Mouse (Mus musculus) neutrophil, adult 5-6 weeks (primary cell): ENCODE results near the gene Phf20. TPM values are rescaled to one million over a fixed set of nuclear protein-coding genes. Genes with fewer than 3 reads are reported as not detected.
"Not testable (repeated sequence)": the region's sequence is repeated elsewhere in the genome, so short reads cannot be mapped to it uniquely, and the experiment has no call there.

Experiments used
- ATAC-seq: fragments of 151-379, 151-347 bp; 2 replicates; pipeline ENCODE4 v1.8.0; 2017; ENCODE audit warnings: mild to moderate bottlenecking, moderate TSS enrichment; ENCODE audit not compliant: insufficient number of reproducible peaks, poor library complexity, low FRiP score, severe bottlenecking; ENCODE audit errors: extremely low read depth
- total RNA-seq: library from RNA; stranded (forward); fragments of 200-1000 nt; gene quantifications from 2 replicates; pipeline ENCODE4 v1.2.3, GENCODE M21; 2017

Gene Phf20
- total RNA-seq, 1 experiment from 2014 or later = 42.7 TPM

DNA sequence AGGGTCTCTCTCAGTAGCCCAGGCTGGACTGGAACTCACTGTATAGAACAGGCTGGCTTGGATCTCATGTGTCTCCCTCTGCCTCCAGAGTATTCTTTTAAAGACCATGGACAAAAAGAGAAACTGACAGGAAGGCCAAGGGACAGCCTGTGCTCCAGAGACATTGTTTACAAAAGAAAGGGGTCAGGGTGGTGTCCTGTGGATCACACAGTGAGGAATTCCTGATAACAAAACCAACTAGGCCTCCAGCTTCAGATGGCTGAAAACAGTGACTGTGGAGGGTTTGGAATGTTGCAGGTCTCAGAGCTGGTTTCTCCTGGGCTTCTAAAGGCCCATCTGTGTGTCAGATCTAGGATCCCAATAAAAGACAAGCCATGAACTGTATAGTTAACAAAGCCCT lies 1.7 kb upstream of the Phf20 start:
- no peak for ATAC-seq

DNA sequence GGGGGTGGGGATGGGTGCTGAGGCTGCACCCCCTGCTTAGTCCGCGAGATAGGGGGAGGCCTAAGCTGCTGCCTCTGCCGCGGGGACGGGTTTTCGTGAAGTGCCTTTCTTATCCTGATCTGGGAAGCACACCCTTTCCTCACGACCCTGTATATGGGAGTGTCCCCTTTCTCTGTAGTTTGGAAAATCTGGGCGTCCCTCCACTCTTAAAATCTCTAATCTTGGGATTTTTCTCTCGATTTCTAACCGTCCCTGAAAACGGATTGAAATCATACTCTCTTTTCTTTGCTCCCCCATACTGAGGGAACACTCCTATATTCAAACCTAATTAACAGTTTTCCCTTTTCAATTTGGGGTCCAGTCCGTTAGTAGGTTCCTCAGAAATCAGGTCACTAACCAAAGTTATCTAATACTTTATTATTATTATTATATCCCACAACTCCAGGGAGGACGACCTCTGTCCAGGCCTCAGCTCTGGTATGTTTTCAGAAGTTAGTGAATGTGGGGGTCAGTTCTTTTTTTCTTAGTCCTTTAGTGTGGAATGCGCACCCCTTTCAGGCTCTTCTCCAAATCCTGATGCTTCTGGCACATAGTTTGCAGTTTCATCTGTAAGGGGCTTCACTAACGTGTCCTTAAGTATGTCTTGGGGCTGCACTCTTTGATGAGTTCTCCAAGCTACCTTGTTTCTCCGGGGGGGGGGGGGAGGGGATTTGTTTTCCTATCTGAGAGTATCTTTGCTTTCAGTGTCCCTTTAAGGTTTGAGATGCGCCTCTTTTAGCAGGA lies 1.1 kb downstream of the Phf20 start:
- ATAC-seq = no peak

DNA sequence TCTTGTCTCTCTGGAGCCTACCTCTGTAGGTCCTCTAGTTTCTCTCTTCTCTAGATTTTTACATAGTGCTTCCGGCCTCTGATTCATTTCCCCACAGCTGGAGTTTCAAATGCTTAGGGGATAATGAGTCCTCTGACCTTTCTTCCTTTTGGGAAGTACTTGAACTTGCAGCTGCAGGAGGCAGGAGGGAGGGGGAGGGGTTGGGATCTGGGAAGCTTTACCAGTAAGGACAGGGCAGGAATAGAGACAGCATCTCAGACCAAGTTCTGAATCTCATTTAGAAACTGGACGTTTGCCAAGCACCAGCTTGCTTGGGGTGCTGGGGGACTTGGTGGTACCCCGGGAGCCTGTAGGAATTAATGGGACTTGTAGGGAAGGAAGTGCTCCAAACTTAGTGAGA lies 3.7 kb downstream of the Phf20 start:
- ATAC-seq = no peak

DNA sequence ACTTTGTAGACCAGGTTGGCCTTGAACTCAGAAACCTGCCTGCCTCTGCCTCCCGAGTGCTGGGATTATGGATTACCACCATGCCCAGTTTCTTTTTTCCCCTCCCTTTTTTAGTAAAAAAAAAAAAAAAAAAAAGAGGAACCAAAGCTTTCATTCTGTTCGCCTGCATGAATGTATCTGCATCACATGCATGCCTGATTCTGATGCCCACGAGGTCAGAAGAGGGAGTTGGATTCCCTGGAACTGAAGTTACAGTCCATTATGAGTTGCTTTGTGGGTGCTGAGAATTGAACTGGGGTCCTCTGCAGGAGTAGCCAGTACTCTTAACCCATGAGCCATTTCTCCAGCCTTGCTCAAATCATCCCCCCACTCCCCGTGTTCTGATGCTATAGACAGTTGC lies 5.2 kb downstream of the Phf20 start:
- ATAC-seq = no peak

DNA sequence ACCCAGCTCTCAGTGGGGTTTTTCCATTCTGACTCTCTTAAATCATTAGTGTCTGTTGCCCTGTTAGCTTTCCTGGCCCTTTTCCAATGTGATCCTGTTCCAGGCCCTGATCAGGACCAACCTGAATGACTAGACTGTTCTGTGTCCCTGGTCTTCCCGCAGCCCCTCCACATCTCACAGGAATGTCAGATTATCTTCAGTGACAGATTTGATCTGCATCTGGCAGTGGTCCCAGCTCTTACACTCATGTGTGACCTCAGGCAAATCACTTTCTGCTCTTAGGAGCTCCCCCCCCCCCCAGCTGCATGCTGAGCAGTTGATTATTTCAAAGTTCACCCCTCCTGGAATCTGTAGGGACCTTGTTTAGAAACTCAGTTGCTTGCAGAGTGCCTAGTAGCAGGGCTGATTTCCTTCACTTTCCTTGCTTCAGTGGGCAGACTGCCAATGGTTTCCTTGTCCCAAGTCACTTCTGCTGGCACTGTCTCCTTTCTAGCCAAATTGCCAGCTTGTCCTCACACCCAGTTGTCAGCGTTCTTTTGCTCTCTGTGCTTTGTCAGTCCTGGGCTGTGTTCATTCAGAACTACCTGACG lies 6.7 kb downstream of the Phf20 start:
- ATAC-seq = no peak

DNA sequence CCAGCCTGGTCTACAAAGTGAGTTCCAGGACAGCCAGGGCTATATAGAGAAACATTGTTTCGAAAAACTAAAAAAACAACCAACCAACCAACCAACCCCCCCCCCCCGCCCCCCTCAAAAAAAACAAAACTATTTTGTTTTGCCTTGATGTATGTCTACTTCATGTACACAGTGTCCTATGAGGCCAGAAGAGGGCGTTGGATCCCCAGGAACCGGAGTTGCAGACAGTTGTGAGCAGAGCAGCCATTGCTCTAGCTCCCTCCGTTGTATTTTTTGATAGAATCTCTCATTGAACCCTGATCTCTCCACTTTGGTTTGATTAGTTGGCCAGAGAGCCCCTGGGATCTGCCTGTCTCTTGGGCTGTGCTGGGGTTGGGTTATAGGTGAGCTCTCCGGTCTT lies 7.7 kb downstream of the Phf20 start:
- ATAC-seq = no peak

DNA sequence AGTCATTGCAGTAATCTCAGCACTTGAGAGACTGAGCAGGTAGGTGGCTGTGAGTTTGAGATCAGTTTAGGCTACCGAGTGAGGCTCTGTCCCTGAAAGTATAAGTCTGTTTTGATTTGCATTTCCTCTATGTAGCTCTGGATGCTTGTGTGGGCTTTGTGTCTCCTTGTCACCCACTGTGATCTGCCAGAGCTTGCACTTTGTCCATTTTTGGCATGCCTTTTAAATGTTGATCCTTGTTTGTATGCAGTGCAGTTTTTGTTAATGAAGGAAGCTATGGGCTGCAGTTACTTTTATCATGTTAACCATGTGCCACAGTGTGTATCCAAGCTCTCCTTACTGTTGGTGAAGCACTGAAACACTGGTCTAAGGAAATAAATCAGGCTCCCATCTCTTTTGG lies 21.5 kb downstream of the Phf20 start:
- ATAC-seq = no peak

DNA sequence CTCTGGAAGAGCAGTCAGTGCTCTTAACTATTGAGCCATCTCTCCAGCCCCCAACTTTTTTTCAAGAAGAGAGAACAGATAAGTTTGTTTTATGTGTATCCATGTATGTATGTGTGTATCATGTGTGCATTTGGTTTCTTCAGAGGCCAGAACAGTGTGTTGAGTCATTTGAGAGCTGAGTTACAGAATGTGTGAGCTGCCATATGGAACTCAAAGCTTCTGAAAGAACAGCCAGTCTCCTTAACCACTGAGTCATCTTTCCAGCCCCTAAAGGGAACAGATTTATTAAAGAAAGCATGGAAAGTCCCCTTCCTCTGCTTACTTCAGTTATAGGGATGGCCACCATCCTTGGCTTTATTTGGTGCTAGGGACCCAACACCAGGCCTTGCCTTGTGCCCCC lies 25.8 kb downstream of the Phf20 start:
- ATAC-seq = no peak

DNA sequence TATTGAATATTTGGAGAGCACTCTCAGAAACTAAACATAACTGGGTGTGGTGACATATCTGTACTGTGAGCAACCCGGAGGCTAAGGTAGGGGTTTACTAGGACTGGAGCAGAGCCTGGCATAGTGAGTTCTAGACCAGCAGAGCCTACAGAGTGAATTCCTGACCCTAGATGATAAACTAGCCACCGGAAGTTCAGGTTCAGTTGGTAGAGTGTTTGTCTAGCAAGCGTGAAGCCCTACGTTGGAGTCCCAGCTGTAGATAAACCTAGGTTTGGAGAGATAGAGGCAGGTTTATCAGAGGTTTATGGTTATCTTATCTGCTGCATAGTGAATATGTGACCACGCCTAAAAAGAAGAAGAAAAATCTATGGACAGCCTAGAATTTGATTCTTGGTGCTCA lies 27.8 kb downstream of the Phf20 start:
- ATAC-seq = no peak

DNA sequence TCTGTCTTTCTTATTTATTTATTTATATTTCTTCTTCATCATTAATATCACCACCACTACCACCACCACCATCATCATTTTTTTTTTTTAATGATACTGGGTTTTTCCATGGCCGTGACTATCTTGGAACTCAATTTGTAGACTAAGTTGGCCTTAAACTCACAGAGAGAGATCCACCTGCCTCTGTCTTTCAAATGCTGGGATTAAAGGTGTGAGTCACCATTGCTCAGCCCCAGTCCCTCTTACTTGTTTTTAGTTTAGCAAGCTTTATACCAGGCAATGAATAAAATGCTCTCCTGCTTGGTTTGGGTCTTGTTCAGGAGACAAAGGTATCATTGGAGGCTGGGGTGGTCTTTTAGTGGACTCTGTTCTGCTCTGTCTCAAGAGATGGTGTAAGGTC lies 31.4 kb downstream of the Phf20 start:
- no peak for ATAC-seq

DNA sequence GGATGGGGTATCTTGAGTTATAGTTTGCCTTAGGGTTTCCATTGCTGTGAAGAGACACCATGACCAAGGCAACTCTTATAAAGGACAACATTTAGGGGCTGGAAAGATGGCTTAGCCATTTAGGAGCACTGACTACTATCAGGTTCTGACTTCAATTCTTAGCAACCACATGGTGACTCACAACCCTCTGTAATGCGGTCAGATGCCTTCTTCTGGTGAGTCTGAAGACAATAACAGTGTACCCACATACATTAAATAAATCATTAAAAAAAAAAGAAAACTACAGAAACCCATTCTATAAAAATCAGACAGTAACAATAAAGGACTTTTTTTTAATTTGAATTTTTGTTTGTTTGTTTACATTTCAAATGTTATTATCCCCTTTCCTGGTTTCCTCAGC lies 32.9 kb downstream of the Phf20 start:
- no peak for ATAC-seq

DNA sequence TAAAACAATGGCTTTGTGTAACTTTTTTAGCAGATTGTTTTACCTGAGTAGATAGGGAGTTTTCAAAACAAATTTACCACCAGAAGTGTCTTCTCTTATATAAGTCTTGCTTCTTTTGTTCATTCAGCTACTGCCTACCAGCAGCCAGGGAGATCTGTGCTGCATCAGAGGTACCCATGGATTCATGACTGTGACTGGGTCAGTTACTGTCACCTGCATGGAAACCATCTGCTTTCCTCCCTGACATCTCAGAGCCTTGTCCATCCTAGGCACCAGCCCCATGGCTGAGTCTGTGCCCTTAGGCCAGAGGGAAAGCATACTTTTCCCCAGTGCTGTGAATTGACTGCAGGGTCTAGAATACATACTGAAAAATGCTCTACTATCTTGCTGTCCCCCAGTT lies 35.1 kb downstream of the Phf20 start:
- ATAC-seq = no peak

DNA sequence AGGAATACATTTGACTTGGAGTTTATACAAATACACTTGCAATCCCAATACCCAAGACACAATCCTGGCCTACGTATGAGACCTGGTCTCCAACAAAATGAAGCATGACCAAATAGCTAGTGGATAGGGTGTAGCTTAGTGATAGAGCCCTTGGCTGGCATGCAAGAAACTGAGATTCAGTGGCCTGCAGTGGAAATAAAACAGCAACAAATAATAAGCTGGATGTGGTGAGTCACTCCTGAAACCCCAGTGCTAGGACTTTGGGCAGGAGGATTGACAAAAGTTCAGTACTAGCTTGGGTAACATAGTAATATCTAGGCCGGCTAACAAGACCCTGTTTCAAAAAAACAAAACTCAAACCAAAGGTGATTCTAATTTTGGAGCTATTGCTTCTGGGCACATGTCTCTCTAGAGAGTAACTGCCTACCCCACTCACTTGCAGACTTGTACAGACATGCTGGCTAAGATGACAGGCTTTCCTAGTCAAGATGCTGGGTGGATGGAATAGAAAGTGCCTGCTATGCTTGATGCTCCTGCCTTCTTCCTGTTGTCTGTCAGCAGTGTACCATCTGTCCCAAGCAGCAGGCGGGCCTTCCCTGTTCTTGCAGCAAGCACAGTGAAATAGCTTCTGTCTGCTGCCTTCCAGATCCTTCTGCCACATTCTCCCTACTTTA lies 37.1 kb downstream of the Phf20 start:
- ATAC-seq = no peak

DNA sequence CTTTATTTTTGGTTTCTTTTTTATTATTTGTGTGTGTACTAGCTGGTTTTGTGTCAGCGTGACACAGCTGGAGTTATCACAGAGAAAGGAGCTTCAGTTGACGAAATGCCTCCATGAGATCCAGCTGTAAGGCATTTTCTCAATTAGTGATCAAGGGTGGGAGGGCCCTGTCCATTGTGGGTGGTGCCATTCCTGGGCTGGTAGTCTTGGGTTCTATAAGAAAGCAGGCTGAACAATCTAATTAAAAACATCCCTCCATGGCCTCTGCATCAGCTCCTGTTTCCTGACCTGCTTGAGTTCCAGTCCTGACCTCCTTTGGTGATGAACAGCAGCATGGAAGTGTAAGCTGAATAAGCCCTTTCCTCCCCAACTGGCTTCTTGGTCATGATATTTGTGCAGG lies 37.8 kb downstream of the Phf20 start:
- ATAC-seq = not testable (repeated sequence)

DNA sequence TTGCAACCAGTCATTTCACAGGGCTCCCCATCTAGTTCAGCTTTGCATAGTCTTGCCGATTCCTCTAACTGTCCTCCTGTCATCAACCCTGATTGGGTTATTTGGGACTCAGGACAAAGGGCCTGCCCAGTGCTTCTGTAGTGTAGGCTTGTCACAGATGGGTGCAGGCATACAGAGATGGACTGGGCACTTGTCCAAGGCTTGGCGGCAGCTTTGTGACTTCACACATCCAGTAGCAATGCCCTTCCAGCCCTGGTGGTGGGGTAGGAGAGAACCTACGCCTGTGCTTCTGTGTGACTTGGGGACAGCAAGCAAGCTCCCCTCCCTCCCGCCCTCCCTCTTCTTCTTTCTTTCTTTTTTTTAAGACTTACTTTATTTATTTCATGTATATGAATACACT lies 39.6 kb downstream of the Phf20 start:
- no peak for ATAC-seq

DNA sequence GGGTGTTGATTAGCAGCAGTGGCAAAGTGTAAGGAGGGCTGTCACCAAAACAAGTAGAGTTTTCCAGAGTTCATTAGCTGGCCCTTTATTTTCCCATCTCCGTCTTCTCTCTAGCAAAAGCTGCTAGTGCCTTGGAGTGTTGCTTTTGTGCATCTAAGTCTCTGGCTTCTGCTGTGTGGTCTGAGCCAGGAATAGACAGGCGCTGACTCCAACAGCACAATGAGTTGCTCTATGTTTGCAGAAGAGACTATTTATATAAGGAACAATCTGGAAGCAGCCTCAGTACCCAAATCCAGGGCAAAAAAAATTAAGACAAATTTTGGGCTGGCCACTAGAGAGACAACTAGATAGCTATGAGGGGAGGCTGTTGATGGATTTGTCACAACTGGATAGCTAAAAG lies 45.4 kb downstream of the Phf20 start:
- ATAC-seq = no peak

DNA sequence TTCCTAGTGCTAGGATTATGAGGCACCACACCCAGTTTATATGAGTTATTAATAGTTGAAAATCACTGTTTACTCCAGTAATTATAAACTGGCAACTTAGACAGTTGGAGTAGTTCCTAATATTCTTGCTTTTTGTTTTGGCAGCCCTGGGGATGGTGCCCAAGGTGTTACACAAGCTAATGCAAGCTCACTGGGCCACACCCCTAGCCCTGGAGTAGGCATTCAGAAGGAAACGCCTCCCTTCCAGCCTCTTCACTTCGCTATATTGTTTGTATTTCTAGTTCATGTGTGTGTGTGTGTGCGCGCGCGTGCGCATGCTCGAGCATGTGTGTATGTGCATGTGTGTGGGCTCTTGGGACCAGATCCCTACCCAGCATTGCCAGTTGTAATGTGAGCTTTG lies 46.7 kb downstream of the Phf20 start:
- ATAC-seq = no peak

DNA sequence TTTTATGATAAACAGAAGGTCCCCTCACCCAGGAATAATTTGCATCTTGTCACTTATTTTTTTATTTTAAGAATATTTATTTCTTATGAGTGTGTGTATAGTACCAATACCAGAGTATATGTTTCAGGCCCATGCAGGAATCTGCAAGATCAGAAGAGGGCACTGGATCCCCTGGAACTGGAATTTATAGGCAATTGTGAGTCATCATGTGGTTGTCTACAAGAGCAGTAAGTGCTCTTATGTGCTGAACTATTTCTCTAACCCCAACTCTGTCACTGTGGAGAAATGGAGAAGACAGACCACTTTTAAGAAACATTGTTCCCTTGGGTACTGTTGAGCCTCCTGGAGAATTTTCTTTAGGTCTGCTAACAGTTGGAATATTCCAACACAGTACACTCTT lies 51.3 kb downstream of the Phf20 start:
- ATAC-seq = no peak

DNA sequence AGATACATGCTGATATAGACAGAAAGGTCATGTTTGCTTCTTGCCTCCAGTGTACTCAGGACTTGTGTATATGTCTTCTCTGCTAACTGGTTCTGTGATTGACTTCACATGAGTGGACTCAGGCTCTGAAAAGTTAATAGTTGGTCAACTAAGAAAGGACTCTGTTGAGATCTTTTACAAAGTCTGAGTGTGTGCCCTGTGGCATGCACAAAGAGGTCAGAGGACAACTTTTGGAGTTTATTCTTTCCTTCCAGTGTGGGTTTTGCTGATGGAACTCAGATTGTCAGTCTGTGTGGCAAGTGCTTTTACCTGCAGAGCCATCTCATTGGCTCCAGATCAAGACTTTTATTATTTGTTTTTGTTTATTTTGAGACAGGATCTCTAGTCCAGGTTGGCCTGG lies 54.5 kb downstream of the Phf20 start:
- no peak for ATAC-seq

DNA sequence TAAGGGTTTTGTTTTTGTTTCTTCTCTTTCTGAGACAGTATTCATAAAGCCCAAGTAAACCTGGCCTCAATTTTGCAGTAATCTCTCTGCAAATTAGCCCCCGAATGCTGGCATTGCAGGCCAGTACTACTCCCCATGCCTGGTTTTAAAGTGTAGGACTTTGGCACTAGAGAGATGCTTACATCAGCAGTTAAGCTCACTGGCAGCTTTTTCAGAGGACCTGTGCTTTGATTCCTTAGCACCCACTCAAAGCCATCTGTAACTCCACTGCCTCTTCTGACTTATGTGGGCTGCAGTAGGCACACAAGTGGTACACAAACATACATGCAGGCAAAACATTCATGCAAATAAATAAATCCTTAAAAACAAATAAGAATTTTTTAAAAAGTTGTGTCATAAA lies 55.0 kb downstream of the Phf20 start:
- ATAC-seq = no peak
